Mouse (Mus musculus): Measurements from ENCODE around the gene Cyp2c40.
"Not testable (repeated sequence)": the region's sequence is repeated elsewhere in the genome, so short reads cannot be mapped to it uniquely, and the experiment has no call there.

DNA sequence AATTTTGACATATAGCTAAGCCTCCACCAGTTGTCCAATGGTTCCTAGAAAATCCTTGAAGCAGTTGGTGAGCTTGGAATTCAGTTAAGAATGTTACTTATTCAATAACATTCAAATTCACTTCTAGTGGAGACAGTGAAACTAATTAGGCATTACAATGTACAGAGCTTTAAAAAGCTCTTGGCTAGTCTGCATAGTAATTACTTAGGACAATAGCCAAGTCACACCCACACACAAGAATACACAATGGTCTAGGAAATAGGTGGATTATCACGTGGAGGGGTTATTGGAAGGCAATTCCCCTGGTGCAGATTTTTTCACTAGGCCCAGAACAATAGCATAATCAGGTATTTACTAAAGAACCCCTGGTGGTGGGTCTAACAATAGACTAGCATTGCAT is 68.3 kb downstream of the Cyp2c40 start:
- not testable (repeated sequence) for TF ChIP-seq POLR2A, CTCF (IDR thresholded peaks at IDR 0.05; ENCODE audit: extremely low read depth, insufficient read depth, low read length)
